Mouse (Mus musculus): ENCODE results near the gene Prkca.

GRCm38 (mm10) chr11:108312516-108312915 lies 31.2 kb downstream of the Prkca start:
- TF ChIP-seq CTCF (IDR thresholded peaks at IDR 0.05; ENCODE audit: extremely low read depth, insufficient read depth, low read length) (no peak), POLR2A (IDR thresholded peaks at IDR 0.05; ENCODE audit: extremely low read depth, insufficient read depth, low read length) (no peak)
